Mouse (Mus musculus) CH12.LX (cell line): ENCODE results near the gene Glis1. TPM values are rescaled to one million over a fixed set of nuclear protein-coding genes. Genes with fewer than 3 reads are reported as not detected.

Experiments
- DNase-seq: peaks from one replicate; pipeline ENCODE4 v3.0.0-alpha.2; 2013; ENCODE audit errors: extremely low read depth
- H3K27ac ChIP-seq: 2 replicates; pipeline ENCODE4 v1.5.1; 2012; ENCODE audit warnings: low read depth, mild to moderate bottlenecking, control low read depth, moderate library complexity; ENCODE audit not compliant: insufficient read depth
- H3K27me3 ChIP-seq: replicated peaks from 2 replicates; pipeline ENCODE3; 2012; ENCODE audit warnings: inconsistent platforms
- H3K36me3 ChIP-seq, 2 experiments: replicated peaks in 1 of 2; 2 replicates each; pipeline versions ENCODE3 to v1.6.1; 2012; ENCODE audit warnings: inconsistent platforms in 1 of 2, low read length in 1 of 2, mild to moderate bottlenecking in 1 of 2, mixed read lengths in 1 of 2, moderate library complexity in 1 of 2; ENCODE audit not compliant: control insufficient read depth in 1 of 2, insufficient read depth in 1 of 2
- H3K4me1 ChIP-seq, 2 experiments: 2 replicates each; pipeline ENCODE4 v1.6.1; 2012; ENCODE audit warnings: inconsistent platforms in 1 of 2, moderate library complexity in 1 of 2; ENCODE audit not compliant: insufficient read depth in 2 of 2, control insufficient read depth in 1 of 2
- H3K4me2 ChIP-seq: 2 replicates; pipeline ENCODE4 v1.6.1; 2012; ENCODE audit warnings: low read depth, mild to moderate bottlenecking, control low read depth; ENCODE audit not compliant: poor library complexity, insufficient read depth, severe bottlenecking
- H3K4me3 ChIP-seq, 3 experiments: fragments of 150-350 bp in 1 of 3; sonication (generic) in 1 of 3; replicated peaks in 1 of 3; 2 replicates each; pipeline versions ENCODE3 to v1.5.1; 2011 to 2012; ENCODE audit warnings: low read depth in 2 of 3, low read length in 2 of 3, mild to moderate bottlenecking in 2 of 3, moderate library complexity in 2 of 3, control low read depth in 1 of 3, improper control_type of control experiment in 1 of 3, inconsistent platforms in 1 of 3, mixed read lengths in 1 of 3; ENCODE audit not compliant: poor library complexity in 1 of 3
- H3K79me2 ChIP-seq: replicated peaks from 2 replicates; pipeline ENCODE4 v1.6.1; 2012; ENCODE audit warnings: mild to moderate bottlenecking, moderate library complexity; ENCODE audit not compliant: control insufficient read depth, poor library complexity, insufficient read depth, severe bottlenecking; ENCODE audit errors: extremely low read depth
- H3K9ac ChIP-seq: 2 replicates; pipeline ENCODE4 v1.6.1; 2012; ENCODE audit warnings: low read depth, mild to moderate bottlenecking, control low read depth, moderate library complexity; ENCODE audit not compliant: insufficient read depth
- H3K9me3 ChIP-seq: replicated peaks from 2 replicates; pipeline ENCODE3; 2012; ENCODE audit warnings: low read length, inconsistent platforms, mixed read lengths
- BHLHE40 ChIP-seq: IDR thresholded peaks from 2 replicates; pipeline ENCODE4 v1.6.1; 2011; ENCODE audit warnings: mild to moderate bottlenecking, low read depth, low read length, improper control_type of control experiment
- CHD1 ChIP-seq: IDR thresholded peaks from 2 replicates; pipeline ENCODE4 v1.6.1; 2012; ENCODE audit warnings: low read depth, low read length, improper control_type of control experiment, inconsistent platforms
- CTCF ChIP-seq, 2 experiments: IDR thresholded peaks in 1 of 2; conservative IDR thresholded peaks in 1 of 2; 2 replicates each; pipeline ENCODE4 v1.5.1; 2011 to 2012; ENCODE audit warnings: low read depth in 2 of 2, low read length in 2 of 2, improper control_type of control experiment in 1 of 2, inconsistent platforms in 1 of 2, mild to moderate bottlenecking in 1 of 2, moderate library complexity in 1 of 2
- ETS1 ChIP-seq: conservative IDR thresholded peaks from 2 replicates; pipeline ENCODE4 v1.6.1; 2012; ENCODE audit warnings: low read depth, mild to moderate bottlenecking, inconsistent platforms, low read length, improper control_type of control experiment, moderate library complexity
- GABPA ChIP-seq: IDR thresholded peaks from 2 replicates; pipeline ENCODE4 v1.6.1; 2012; ENCODE audit warnings: low read depth, low read length, improper control_type of control experiment, inconsistent platforms; ENCODE audit not compliant: insufficient replicate concordance
- HCFC1 ChIP-seq: IDR thresholded peaks from 2 replicates; pipeline ENCODE4 v1.6.1; 2012; ENCODE audit warnings: low read depth, mild to moderate bottlenecking, inconsistent platforms, low read length, improper control_type of control experiment
- IRF4 ChIP-seq: IDR thresholded peaks from 2 replicates; pipeline ENCODE4 v1.6.1; 2014; ENCODE audit warnings: low read depth, mild to moderate bottlenecking, inconsistent platforms, low read length, improper control_type of control experiment
- JUN ChIP-seq: IDR thresholded peaks from 2 replicates; pipeline ENCODE4 v1.6.1; 2011; ENCODE audit warnings: low read depth, mild to moderate bottlenecking, low read length, improper control_type of control experiment, moderate library complexity; ENCODE audit not compliant: insufficient read depth
- KAT2A ChIP-seq: IDR thresholded peaks from 2 replicates; pipeline ENCODE4 v1.6.1; 2012; ENCODE audit warnings: low read length, improper control_type of control experiment, inconsistent platforms; ENCODE audit not compliant: insufficient replicate concordance
- MAFK ChIP-seq: IDR thresholded peaks from 2 replicates; pipeline ENCODE4 v1.6.1; 2011; ENCODE audit warnings: low read length, improper control_type of control experiment; ENCODE audit not compliant: insufficient replicate concordance
- MAX ChIP-seq: IDR thresholded peaks from 2 replicates; pipeline ENCODE4 v1.6.1; 2011; ENCODE audit warnings: low read length, improper control_type of control experiment
- MEF2A ChIP-seq: IDR thresholded peaks from 2 replicates; pipeline ENCODE4 v1.6.1; 2014; ENCODE audit warnings: low read depth, mild to moderate bottlenecking, inconsistent platforms, low read length, improper control_type of control experiment, borderline replicate concordance
- MXI1 ChIP-seq: IDR thresholded peaks from 2 replicates; pipeline ENCODE4 v1.6.1; 2011; ENCODE audit warnings: mild to moderate bottlenecking, low read depth, low read length, improper control_type of control experiment
- NELFE ChIP-seq: IDR thresholded peaks from 2 replicates; pipeline ENCODE4 v1.6.1; 2011; ENCODE audit warnings: low read depth, low read length, improper control_type of control experiment
- NRF1 ChIP-seq: IDR thresholded peaks from 2 replicates; pipeline ENCODE4 v1.6.1; 2014; ENCODE audit warnings: low read depth, mild to moderate bottlenecking, inconsistent platforms, low read length, improper control_type of control experiment, moderate library complexity
- POLR2AphosphoS2 ChIP-seq: IDR thresholded peaks from 2 replicates; pipeline ENCODE4 v1.6.1; 2011; ENCODE audit warnings: low read depth, low read length, improper control_type of control experiment
- RCOR1 ChIP-seq: conservative IDR thresholded peaks from 2 replicates; pipeline ENCODE4 v1.6.1; 2012; ENCODE audit warnings: low read depth, mild to moderate bottlenecking, inconsistent platforms, low read length, improper control_type of control experiment
- SMC3 ChIP-seq: IDR thresholded peaks from 2 replicates; pipeline ENCODE4 v1.6.1; 2011; ENCODE audit warnings: low read depth, low read length, improper control_type of control experiment
- TCF12 ChIP-seq: IDR thresholded peaks from 2 replicates; pipeline ENCODE4 v1.6.1; 2014; ENCODE audit warnings: low read depth, mild to moderate bottlenecking, inconsistent platforms, low read length, improper control_type of control experiment
- UBTF ChIP-seq: IDR thresholded peaks from 2 replicates; pipeline ENCODE4 v1.6.1; 2012; ENCODE audit warnings: low read depth, mild to moderate bottlenecking, inconsistent platforms, low read length, improper control_type of control experiment, moderate library complexity
- ZC3H11A ChIP-seq: IDR thresholded peaks from 2 replicates; pipeline ENCODE4 v1.6.1; 2012; ENCODE audit warnings: low read depth, mild to moderate bottlenecking, inconsistent platforms, low read length, improper control_type of control experiment
- dilution Hi-C: fragments of 300-500 bp; cut with MboI; formaldehyde crosslinking; loops from 2 replicates; pipeline ENCODE4 v1.14.3; 2020; ENCODE audit warnings: low sequenced_read_pairs; ENCODE audit not compliant: extremely low pct_unique_long_range_greater_than_20kb, extremely low pct_ligation_motif_present
- in situ Hi-C: fragments of 300-500 bp; cut with MboI; formaldehyde crosslinking; loops from 3 replicates; pipeline ENCODE4 v1.14.3; 2019; ENCODE audit warnings: low sequenced_read_pairs, low pct_ligation_motif_present, low pct_unique_long_range_greater_than_20kb, mixed read lengths
- polyA plus RNA-seq: library from polyadenylated mRNA; unstranded; fragments of >175 nt; gene quantifications from 2 replicates; pipeline ENCODE4 v1.2.1, GENCODE M21; 2012; ENCODE audit warnings: low read depth; ENCODE audit not compliant: insufficient read length
- total RNA-seq, 2 experiments: library from RNA; depleted of rRNA; stranded (reverse); fragments of 300-350 nt in 1 of 2; fragments of >200 nt in 1 of 2; gene quantifications; 2 replicates each; pipeline ENCODE4 v1.2.3; 2012 to 2014

The Glis1 gene
- total and polyA plus RNA-seq, 3 experiments: 0.08 to 2.2 (median 0.17) TPM

- Histone ChIP-seq H3K4me2 (peak overlapping the region; percentile 10; the same call in 1 of the 2 replicates), H3K79me2 (no peaks in the 10 kb centered on the region), H3K4me3 (no peak overlapping the region), H3K9me3 (no peaks in the 10 kb centered on the region), H3K4me1 (peaks cover 13 to 18% of the 10 kb centered on the region in 2 experiments; a peak in 3 of 4 replicates), H3K27ac (0 out of 2 replicates have a peak overlapping the region, but pooled peaks have one; percentile 13), H3K27me3 (peaks cover 18% of the 10 kb centered on the region), H3K9ac (no peak overlapping the region), H3K36me3 (no peaks in the 10 kb centered on the region)
- no peak for TF ChIP-seq TCF12
- no peak for TF ChIP-seq ETS1
- dilution Hi-C loops (no loop called here), in situ Hi-C loops (no loop called here)
- DNase-seq: no peak
Measured at GRCm38 (mm10) chr4:107668514-107668913, 234.1 kb downstream of the Glis1 start.

GRCm38 (mm10) chr4:107670731-107671130 is 236.3 kb downstream of the Glis1 start:
- H3K27me3 ChIP-seq: peaks cover 31% of the 10 kb centered on the region
- TF ChIP-seq POLR2AphosphoS2 (no peak), GABPA (no peak), TCF12 (no peak), CHD1 (no peak), NELFE (no peak), MAX (no peak), MEF2A (no peak)
- TF ChIP-seq, all 38 proteins: peak for 0
- Histone ChIP-seq H3K36me3 (no peaks in the 10 kb centered on the region), H3K4me2 (no peak overlapping the region), H3K27ac (no peak overlapping the region), H3K9ac (no peak overlapping the region), H3K4me3 (no peak overlapping the region), H3K4me1 (peaks cover 16 to 36% of the 10 kb centered on the region in 2 experiments), H3K79me2 (no peaks in the 10 kb centered on the region), H3K9me3 (no peaks in the 10 kb centered on the region)
- dilution Hi-C loops (no loop called here), in situ Hi-C loops (no loop called here)
- no peak for DNase-seq

DNA sequence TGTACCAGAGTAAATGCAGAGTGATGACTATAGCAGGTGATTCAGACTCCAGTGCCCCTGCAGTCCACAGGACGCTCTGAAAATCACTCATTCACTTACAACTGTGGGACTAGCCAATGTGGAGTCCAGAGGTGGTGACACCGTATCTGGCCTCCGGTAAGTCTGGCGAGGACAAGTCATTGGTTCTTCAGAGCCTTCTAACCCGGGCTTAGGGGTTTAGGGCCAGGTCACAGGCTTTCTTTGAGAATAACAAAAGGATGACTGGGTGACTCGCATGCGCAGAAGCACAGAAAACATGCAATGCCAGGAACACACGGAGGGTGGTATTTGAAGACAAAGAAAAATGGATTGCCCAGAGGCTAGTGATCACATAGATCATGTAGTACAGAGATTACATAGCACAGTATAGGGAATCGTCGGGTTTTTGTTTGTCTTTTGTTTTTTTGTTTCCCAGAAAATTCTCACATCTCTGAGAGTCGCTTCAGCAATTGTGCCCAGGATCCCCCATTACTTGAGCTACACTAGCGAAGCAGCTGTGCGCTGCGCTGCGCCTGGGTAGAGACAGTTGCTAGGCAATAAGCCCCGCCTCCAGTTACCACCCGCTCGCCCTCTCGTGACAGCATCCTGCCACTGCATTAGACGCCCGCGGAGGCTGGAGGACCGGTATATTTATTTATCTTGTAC is 239.4 kb downstream of the Glis1 start:
- dilution Hi-C loops: no loop called here
- Histone ChIP-seq H3K9ac (no peak overlapping the region), H3K36me3 (no peaks in the 10 kb centered on the region), H3K4me3 (no peak overlapping the region), H3K9me3 (no peaks in the 10 kb centered on the region), H3K4me2 (peak overlapping the region; percentile 25; the same call in 1 of the 2 replicates), H3K27me3 (peaks cover 42% of the 10 kb centered on the region), H3K4me1 (peaks cover 5 to 28% of the 10 kb centered on the region in 2 experiments), H3K27ac (no peak overlapping the region), H3K79me2 (no peaks in the 10 kb centered on the region)
- in situ Hi-C loops: no loop called here
- TF ChIP-seq NRF1 (peak; percentile 43; the same call in 1 of the 2 replicates), MAFK (no peak), KAT2A (no peak), UBTF (no peak), MXI1 (peak; percentile 82), BHLHE40 (0 out of 2 replicates have a peak, but pooled peaks have one; percentile 19), SMC3 (peak; percentile 56), MEF2A (no peak), HCFC1 (no peak), MAX (no peak), ETS1 (no peak), IRF4 (no peak), POLR2AphosphoS2 (no peak), JUN (no peak), ZC3H11A (no peak), CTCF (conservative IDR thresholded peaks at IDR 0.05 in 1 of 2, IDR thresholded peaks at IDR 0.05 in 1 of 2; ENCODE audit: low read depth in 2 of 2, low read length in 2 of 2) (peak in 1 of 2 experiments; percentile 69; a peak in 2 of 4 replicates), RCOR1 (no peak)
- peak; percentile 82 for DNase-seq
